Mouse (Mus musculus) Patski (cell line): ENCODE results near the gene Id4. TPM values are rescaled to one million over a fixed set of nuclear protein-coding genes. Genes with fewer than 3 reads are reported as not detected.
A peak's percentile ranks its signal among the peaks of the same experiment; 100 is the strongest.

Experiments
- ATAC-seq: fragments of 100-300 bp; one replicate; pipeline ENCODE4 v1.8.0; 2021
- CTCF ChIA-PET: fragments of 350-600 bp; sonication (Branson Sonifier 250); formaldehyde crosslinking; loops from one replicate; lab custom pipeline; 2022; ENCODE audit warnings: inconsistent platforms; lab: Charles Lee
- POLR2A ChIA-PET: fragments of 350-600 bp; sonication (Branson Sonifier 250); formaldehyde crosslinking; loops from one replicate; lab custom pipeline; 2022; ENCODE audit warnings: antibody characterized with exemption, inconsistent platforms; lab: Charles Lee
- DNase-seq: peaks from one replicate; pipeline ENCODE4 v3.0.0-alpha.2; 2011; ENCODE audit warnings: low read depth, low spot score
- H3K27me3 ChIP-seq: fragments of 371-371 bp; one replicate; pipeline ENCODE4 v1.5.1; 2021
- CTCF ChIP-seq: fragments of 100-300 bp; IDR thresholded peaks from one replicate; pipeline ENCODE4 v1.5.1; 2021
- in situ Hi-C: fragments of 300-500 bp; cut with MboI; formaldehyde crosslinking; loops from 3 replicates; pipeline ENCODE4 v1.11.1; 2018; ENCODE audit warnings: low pct_unique_long_range_greater_than_20kb, mixed read lengths
- polyA plus RNA-seq: library from polyadenylated mRNA; unstranded; gene quantifications from one replicate; pipeline ENCODE4 v1.2.3, GENCODE M21; 2021

Gene Id4
- 1.5 TPM for polyA plus RNA-seq

DNA sequence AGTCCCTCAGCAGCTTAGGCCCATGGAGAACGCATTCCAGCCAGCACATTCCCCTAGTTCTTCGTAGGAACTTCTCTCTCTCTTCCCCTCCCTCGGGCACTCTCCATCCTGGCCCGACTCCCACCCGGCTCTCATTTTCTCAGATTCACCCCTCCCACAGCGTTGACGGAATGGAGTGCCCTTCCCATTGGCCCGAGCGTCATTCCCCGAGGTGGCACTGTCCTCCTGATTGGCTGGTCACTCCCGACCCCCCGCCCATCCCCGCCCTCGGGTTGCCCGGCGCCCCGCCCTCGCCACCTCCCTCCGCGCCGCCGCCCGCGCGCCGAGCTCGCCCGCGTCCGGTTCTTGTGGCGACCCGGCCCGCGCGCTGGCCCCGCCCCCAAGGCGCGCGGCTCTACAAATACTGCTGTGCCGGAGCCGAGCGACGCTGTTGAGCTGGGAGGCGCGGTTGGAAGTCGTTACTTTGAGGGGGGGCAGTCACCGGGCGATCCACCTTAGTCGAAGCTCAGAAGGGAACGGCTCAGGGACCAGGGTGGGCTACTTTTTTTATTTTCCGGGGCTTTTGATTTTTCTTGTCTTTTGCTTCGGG is at the start of gene Id4:
Id4 (plus strand) TSS at position 539 of the 589 bp plus-strand sequence.
- no peak for TF ChIP-seq CTCF
- in situ Hi-C loops = loop anchor here (25.0 kb wide), 2 partner anchors 202 to 1123 kb away; no protein-coding TSS in a partner anchor
- DNase-seq (peak; percentile 37), ATAC-seq (peak; percentile 77)
- ChIA-PET POLR2A (interaction anchor here (1.1 kb wide), 1 partner anchor 8 kb away, joined by 8 read pairs; no protein-coding TSS in a partner anchor), CTCF (no interaction called here)
- peaks cover 18% of the 10 kb centered on the region for H3K27me3 ChIP-seq

DNA sequence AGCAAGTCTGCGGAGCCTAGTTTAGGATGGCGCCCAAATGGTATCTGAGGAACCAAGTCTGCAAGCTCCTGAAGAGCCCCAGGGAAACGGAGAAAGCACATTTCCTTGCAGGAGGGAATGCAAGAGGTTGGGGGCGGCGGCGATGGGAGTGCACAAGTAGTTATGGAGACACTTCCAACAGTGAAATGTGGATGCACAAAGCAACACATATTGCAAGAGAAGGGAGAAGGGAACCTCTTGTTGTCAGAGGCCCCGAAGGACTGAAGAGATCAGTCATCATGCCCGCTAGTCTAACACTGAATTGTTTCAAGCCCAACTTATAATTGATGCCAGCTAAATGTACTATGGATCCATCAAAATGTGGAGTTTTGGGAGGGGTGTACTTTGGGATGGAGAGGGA is 33.9 kb upstream of the Id4 start:
- in situ Hi-C loops = no loop called here
- ATAC-seq (no peak), DNase-seq (no peak)
- CTCF ChIA-PET = interaction anchor here (1.2 kb wide), 1 partner anchor 19 kb away, joined by 3 read pairs; no protein-coding TSS in a partner anchor
- TF ChIP-seq CTCF = no peak
- POLR2A ChIA-PET = no interaction called here
- peaks cover 4% of the 10 kb centered on the region for H3K27me3 ChIP-seq

GRCm38 (mm10) chr13:48227712-48228111 is 33.3 kb upstream of the Id4 start:
- ATAC-seq (peak; percentile 100), DNase-seq (peak; percentile 56)
- H3K27me3 ChIP-seq = peaks cover 2% of the 10 kb centered on the region
- CTCF ChIA-PET = interaction anchor here (1.2 kb wide), 1 partner anchor 18 kb away, joined by 3 read pairs; no protein-coding TSS in a partner anchor
- in situ Hi-C loops = no loop called here
- POLR2A ChIA-PET = no interaction called here
- no peak for TF ChIP-seq CTCF

DNA sequence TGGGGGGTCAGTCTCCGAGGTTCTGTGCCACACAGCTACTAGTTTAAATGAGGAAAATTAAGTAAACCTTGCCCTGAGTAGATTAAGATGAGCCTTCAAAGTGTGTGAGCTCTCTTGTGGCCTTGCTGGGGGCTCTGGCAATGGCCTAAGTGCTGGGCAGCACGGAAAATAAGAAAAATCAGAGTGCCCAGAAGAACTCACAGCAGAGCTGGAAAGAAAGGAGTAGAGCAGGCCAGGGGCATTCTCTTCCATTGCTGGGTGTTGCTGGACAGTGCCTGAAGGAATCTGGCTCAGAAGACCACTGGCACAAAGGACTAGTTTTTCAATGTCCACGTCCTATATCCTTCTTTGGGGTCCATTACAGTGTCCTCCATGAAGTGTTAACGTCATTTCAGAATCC is 32.9 kb upstream of the Id4 start:
- TF ChIP-seq CTCF = no peak
- CTCF ChIA-PET = interaction anchor here (1.2 kb wide), 1 partner anchor 18 kb away, joined by 3 read pairs; no protein-coding TSS in a partner anchor
- ATAC-seq (no peak), DNase-seq (no peak)
- H3K27me3 ChIP-seq = no peaks in the 10 kb centered on the region
- POLR2A ChIA-PET = no interaction called here
- in situ Hi-C loops = no loop called here

DNA sequence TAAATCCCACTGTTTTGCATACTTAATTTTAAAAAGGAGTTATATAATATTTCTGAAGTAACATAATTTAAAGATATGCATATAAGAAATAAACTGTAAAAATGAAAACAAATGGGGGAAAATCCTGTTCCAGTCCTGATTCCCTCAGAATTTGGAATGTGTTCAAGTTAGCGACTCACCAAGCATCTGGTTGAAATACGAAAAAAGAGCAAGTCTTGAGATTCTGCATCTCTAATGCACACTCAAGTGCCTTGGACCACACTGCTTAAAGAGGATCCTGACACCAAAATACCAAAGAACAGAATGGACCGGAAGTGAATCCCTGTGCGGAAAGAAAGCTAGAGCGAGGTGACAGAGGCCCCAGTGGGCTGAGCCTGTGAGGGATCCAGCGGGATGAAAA is 30.0 kb upstream of the Id4 start:
- ChIA-PET POLR2A (no interaction called here), CTCF (no interaction called here)
- in situ Hi-C loops = no loop called here
- no peak for ATAC-seq
- DNase-seq = no peak
- H3K27me3 ChIP-seq = no peaks in the 10 kb centered on the region
- no peak for TF ChIP-seq CTCF

GRCm38 (mm10) chr13:48236436-48236835 is 24.6 kb upstream of the Id4 start:
- ATAC-seq (no peak), DNase-seq (no peak)
- no peaks in the 10 kb centered on the region for H3K27me3 ChIP-seq
- CTCF ChIA-PET = no interaction called here
- in situ Hi-C loops = no loop called here
- no peak for TF ChIP-seq CTCF
- POLR2A ChIA-PET = no interaction called here

- ChIA-PET CTCF (no interaction called here), POLR2A (interaction anchor here (0.6 kb wide), 1 partner anchor 28 kb away, joined by 3 read pairs; no protein-coding TSS in a partner anchor)
- DNase-seq (no peak), ATAC-seq (no peak)
- no peak for TF ChIP-seq CTCF
- in situ Hi-C loops = no loop called here
- no peaks in the 10 kb centered on the region for H3K27me3 ChIP-seq
Observed at GRCm38 (mm10) chr13:48236865-48237264, 24.2 kb upstream of the Id4 start.

DNA sequence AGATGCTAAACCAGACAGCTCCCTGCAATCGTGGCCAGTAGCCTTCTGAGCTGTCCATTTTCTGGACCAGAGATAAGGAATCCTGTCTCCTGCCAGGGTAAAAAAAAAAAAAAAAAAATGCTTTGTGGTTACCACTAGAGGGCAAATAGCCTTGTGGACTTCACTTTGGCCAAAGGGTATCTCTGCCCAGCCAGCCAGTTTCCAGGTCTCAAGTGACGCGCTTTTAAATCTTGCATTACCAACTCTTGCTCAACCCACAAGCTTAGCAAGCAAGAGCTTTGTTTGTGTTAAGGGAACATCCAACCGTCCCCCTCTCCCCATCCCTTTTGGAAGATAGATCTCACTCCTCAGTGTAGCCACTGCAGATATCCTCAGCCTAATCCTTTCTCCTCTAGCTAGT is 23.5 kb upstream of the Id4 start:
- ATAC-seq = no peak
- peak; percentile 46 for TF ChIP-seq CTCF
- in situ Hi-C loops = no loop called here

DNA sequence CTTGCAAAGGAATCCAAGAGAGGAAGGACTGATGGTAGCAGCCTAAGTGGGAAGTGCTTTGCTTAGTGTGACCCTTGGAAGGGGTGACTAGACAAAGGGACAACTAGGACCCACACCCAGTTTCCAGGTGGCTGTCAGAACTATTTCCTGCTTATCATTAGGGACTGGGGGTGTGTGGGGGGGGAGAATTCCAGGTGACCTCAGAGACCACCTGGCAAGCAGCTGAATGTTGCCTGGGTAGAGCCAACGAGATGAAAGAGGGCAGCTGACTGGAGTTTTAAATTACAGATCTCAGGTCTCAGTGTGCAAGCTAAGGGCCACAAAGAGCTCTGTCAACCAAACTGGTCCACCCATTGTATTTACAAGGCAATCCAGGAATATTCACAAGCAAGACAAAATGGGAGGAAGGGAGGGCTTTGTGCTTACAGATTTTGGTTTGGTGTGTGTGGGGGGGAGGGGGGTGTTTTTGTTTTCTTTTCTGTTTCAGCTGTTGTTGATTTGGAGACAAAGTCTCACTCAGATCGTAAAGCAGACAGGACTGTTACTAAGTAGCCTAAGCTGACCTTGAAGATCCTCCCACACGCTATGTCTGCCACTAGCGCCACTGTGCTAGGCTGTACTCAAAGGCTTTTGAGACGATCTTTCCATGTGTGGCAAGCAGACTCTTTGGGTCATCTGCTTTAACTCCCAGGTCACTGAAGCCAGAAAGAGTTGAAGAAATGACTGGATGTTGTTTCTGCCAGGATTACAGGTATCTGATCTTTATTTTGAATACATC is 15.6 kb upstream of the Id4 start:
- DNase-seq (no peak), ATAC-seq (no peak)
- in situ Hi-C loops = no loop called here
- POLR2A ChIA-PET = no interaction called here
- CTCF ChIA-PET = interaction anchor here (1.0 kb wide), 1 partner anchor 18 kb away, joined by 3 read pairs; no protein-coding TSS in a partner anchor
- peaks cover 6% of the 10 kb centered on the region for H3K27me3 ChIP-seq
- TF ChIP-seq CTCF = no peak

More for the DNA sequence above, 23.5 kb upstream of the Id4 start:
- H3K27me3 ChIP-seq = no peaks in the 10 kb centered on the region
- CTCF ChIA-PET = no interaction called here
- no peak for DNase-seq
- POLR2A ChIA-PET = interaction anchor here (0.6 kb wide), 1 partner anchor 29 kb away, joined by 3 read pairs; no protein-coding TSS in a partner anchor

DNA sequence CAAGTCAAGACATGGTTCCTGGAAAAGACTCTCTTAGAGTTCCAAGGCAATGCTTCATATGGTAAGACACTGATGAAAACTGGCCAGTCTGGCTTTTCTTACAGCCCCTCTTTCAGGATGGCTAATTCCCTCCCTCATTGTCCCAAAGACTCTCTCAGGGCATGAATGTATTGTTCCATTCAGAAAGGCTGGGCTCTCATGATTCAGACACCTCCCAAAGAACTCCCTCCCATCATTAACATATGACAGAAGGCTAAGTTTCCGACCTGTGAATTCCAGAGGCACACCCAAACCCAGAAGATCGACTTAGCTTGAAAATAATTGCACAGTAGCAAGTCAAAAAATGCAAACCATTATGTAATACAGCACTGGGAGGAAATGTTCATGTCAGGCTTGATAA is 8.5 kb upstream of the Id4 start:
- in situ Hi-C loops = loop anchor here (25.0 kb wide), 2 partner anchors 210 to 1115 kb away; no protein-coding TSS in a partner anchor
- no peak for ATAC-seq
- ChIA-PET CTCF (no interaction called here), POLR2A (interaction anchor here (0.6 kb wide), 1 partner anchor 9 kb away, joined by 8 read pairs; the partner anchor contains the start of gene Id4)
- no peak for TF ChIP-seq CTCF
- peaks cover 3% of the 10 kb centered on the region for H3K27me3 ChIP-seq
- DNase-seq = no peak
